Mouse (Mus musculus) thymus, adult 2 months (tissue): Measurements from ENCODE around the gene Gm37240.

ENCODE experiments used
- CTCF ChIP-seq: fragments of 200-500 bp; IDR thresholded peaks from 2 replicates; pipeline ENCODE4 v1.5.1; 2012; ENCODE audit warnings: mild to moderate bottlenecking, control low read depth, low read length, moderate library complexity, borderline replicate concordance; ENCODE audit not compliant: control insufficient read depth, poor library complexity, insufficient read depth; ENCODE audit errors: extremely low read depth
- POLR2A ChIP-seq: fragments of 200-500 bp; IDR thresholded peaks from 2 replicates; pipeline ENCODE4 v1.6.1; 2012; ENCODE audit warnings: mild to moderate bottlenecking, low read length, control low read depth, moderate library complexity; ENCODE audit not compliant: control insufficient read depth, poor library complexity, insufficient read depth; ENCODE audit errors: extremely low read depth

DNA sequence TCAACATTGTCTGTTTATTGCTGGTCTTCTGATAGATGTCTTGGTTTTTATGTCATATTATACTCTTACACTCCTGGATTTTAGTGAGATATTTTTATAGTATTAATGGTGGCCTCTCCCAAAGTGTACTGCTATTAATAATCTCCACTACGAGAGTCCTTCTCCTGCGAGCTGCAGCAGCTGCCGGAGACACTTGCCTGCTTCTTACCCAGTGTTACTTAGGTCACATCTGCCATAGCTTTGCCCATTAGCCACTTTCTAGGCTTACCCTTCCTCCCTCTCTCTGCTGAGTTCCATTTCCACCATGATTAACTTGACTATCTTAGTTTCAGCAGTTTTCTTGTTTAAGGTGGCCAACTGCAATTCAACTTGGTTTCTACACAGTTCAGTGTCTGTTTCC, 956.6 kb downstream of the Gm37240 start:
- no peak for TF ChIP-seq CTCF
- TF ChIP-seq POLR2A, result no peak
